Mouse (Mus musculus) liver, embryonic 14.5 days (tissue): Measurements from ENCODE around the gene Fndc5.

Experiments used
- CTCF ChIP-seq: IDR thresholded peaks from 2 replicates; pipeline ENCODE4 v1.5.1; 2016; ENCODE audit warnings: antibody characterized with exemption, low read depth, control low read depth
- EP300 ChIP-seq: IDR thresholded peaks from 2 replicates; pipeline ENCODE4 v1.6.1; 2016; ENCODE audit warnings: antibody characterized with exemption, low read depth

GRCm38 (mm10) chr4:129106073-129106472, 30.7 kb upstream of the Fndc5 start:
- no peak for TF ChIP-seq CTCF
- TF ChIP-seq EP300 = no peak
